Mouse (Mus musculus) erythroblast, embryonic 14.5 days (primary cell): ENCODE measurements around the gene Galnt15.

Experiments
- GATA1 ChIP-seq: IDR thresholded peaks from 2 replicates; pipeline ENCODE4 v1.6.1; 2012; ENCODE audit warnings: low read length, inconsistent platforms, mixed read lengths
- TAL1 ChIP-seq: IDR thresholded peaks from 3 replicates; pipeline ENCODE4 v1.6.1; 2012; ENCODE audit warnings: low read length, inconsistent platforms, mixed read lengths

GRCm38 (mm10) chr14:32023891-32024290 is 4.9 kb upstream of the Galnt15 start:
- no peak for TF ChIP-seq GATA1
- TF ChIP-seq TAL1 = no peak
